Mouse (Mus musculus): ENCODE data around the gene Gm17660. TPM values are rescaled to one million over a fixed set of nuclear protein-coding genes. Genes with fewer than 3 reads are reported as not detected.
"Not testable (repeated sequence)": the region's sequence is repeated elsewhere in the genome, so short reads cannot be mapped to it uniquely, and the experiment has no call there.

Gene Gm17660
- total RNA-seq, 2 experiments from 2014 or later, result not detected

- intact Hi-C loops (cut with DNase I), result no loop called here
- no peak for TF ChIP-seq CTCF (IDR thresholded peaks at IDR 0.05)
- Histone ChIP-seq H3K4me3 (no peak overlapping the region; the same call in 1 of the 2 replicates), H3K27ac (peak overlapping the region; percentile 5; the same call in 1 of the 2 replicates)
- DNase-seq, result no peak
Measured at GRCm38 (mm10) chr5:104024762-104025161, 52.6 kb downstream of the Gm17660 start.

GRCm38 (mm10) chr5:104024193-104024592, 53.2 kb downstream of the Gm17660 start:
- DNase-seq; intact Hi-C loops (cut with DNase I); H3K27ac ChIP-seq; H3K4me3 ChIP-seq: not testable (repeated sequence)

- Histone ChIP-seq H3K27ac (no peak overlapping the region), H3K4me3 (no peak overlapping the region)
- no peak for DNase-seq
- intact Hi-C loops (cut with DNase I), result no loop called here
- no peak for TF ChIP-seq CTCF (IDR thresholded peaks at IDR 0.05)
Measured at GRCm38 (mm10) chr5:104023289-104024020, 54.0 kb downstream of the Gm17660 start.

- no peak for TF ChIP-seq CTCF (IDR thresholded peaks at IDR 0.05)
- H3K4me3 ChIP-seq, result peak overlapping the region; percentile 79
- H3K27ac ChIP-seq, result peak overlapping the region; percentile 94
- no peak for DNase-seq
- intact Hi-C loops (cut with DNase I), result no loop called here
Measured at GRCm38 (mm10) chr5:104022558-104022957, 54.9 kb downstream of the Gm17660 start.

GRCm38 (mm10) chr5:104021597-104022378, 55.6 kb downstream of the Gm17660 start, which contains the start of gene Hsd17b11:
Gene Hsd17b11, minus strand, starts transcription at chr5:104021919.
- intact Hi-C loops (cut with DNase I), result no loop called here
- Histone ChIP-seq H3K27ac (peak within 1 kb of the TSS; percentile 94), H3K4me3 (peak within 1 kb of the TSS; percentile 79)
- DNase-seq, result peak; percentile 91
- TF ChIP-seq CTCF (IDR thresholded peaks at IDR 0.05), result no peak; the same call in 1 of the 2 replicates

Small RNA genes lying within 50 kb of the gene (microRNA-seq; reads per million reads assigned to microRNA genes)
- not detected for gene Mir5619

Other genes starting within 250 kb of the Gm17660 start
- gene Klhl8, start 166.3 kb downstream of the Gm17660 start, total RNA-seq (2021), result 10 to 100 TPM; 26.1 to 28.6 TPM
- gene Hsd17b13, start 100.2 kb downstream of the Gm17660 start, total RNA-seq (2021), result not detected
- gene Hsd17b11, start 55.7 kb downstream of the Gm17660 start, total RNA-seq (2021), result 1 to 10 TPM; 8.6 to 9.2 TPM
- 10 to 100 TPM; 62.6 to 68.7 TPM for gene Nudt9, start 31.3 kb downstream of the Gm17660 start, total RNA-seq (2021)
- 100 to 1,000 TPM in 1 of 2 experiments, 10 to 100 TPM in 1; 83.5 to 151 TPM for gene Sparcl1, start 36.1 kb upstream of the Gm17660 start, total RNA-seq (2021)
- not detected for gene Dspp, start 93.1 kb upstream of the Gm17660 start, total RNA-seq (2021)
- under 1 TPM; 0.42 to 0.99 TPM for gene Dmp1, start 125.0 kb upstream of the Gm17660 start, total RNA-seq (2021)
- gene Ibsp, start 221.6 kb upstream of the Gm17660 start, total RNA-seq (2021), result not detected
- gene Mepe, start 247.7 kb upstream of the Gm17660 start, total RNA-seq (2021), result not detected